Mouse (Mus musculus) MEL (cell line): ENCODE measurements around the gene Col6a4.

Experiments
- BHLHE40 ChIP-seq: IDR thresholded peaks from 2 replicates; pipeline ENCODE4 v1.6.1; 2012; ENCODE audit warnings: low read depth, mild to moderate bottlenecking, inconsistent platforms, low read length, improper control_type of control experiment, borderline replicate concordance
- CTCF ChIP-seq, 3 experiments: IDR thresholded peaks in 2 of 3; conservative IDR thresholded peaks in 1 of 3; 2 replicates each; pipeline ENCODE4 v1.5.1; 2011 to 2012; ENCODE audit warnings: low read length in 3 of 3, low read depth in 2 of 3, mild to moderate bottlenecking in 2 of 3, improper control_type of control experiment in 1 of 3, inconsistent platforms in 1 of 3, mixed read lengths in 1 of 3, moderate library complexity in 1 of 3; ENCODE audit not compliant: control insufficient read depth in 1 of 3, insufficient read depth in 1 of 3, poor library complexity in 1 of 3, severe bottlenecking in 1 of 3
- GABPA ChIP-seq: IDR thresholded peaks from 2 replicates; pipeline ENCODE4 v1.6.1; 2012; ENCODE audit warnings: low read depth, mild to moderate bottlenecking, inconsistent platforms, low read length, improper control_type of control experiment, moderate library complexity
- GATA1 ChIP-seq: IDR thresholded peaks from 2 replicates; pipeline ENCODE4 v1.6.1; 2011; ENCODE audit warnings: low read depth, low read length, improper control_type of control experiment
- NELFE ChIP-seq: IDR thresholded peaks from 2 replicates; pipeline ENCODE4 v1.6.1; 2011; ENCODE audit warnings: low read depth, low read length, improper control_type of control experiment
- POLR2A ChIP-seq, 2 experiments: IDR thresholded peaks; 2 replicates each; pipeline ENCODE4 v1.6.1; 2011 to 2012; ENCODE audit warnings: low read length in 2 of 2, mild to moderate bottlenecking in 2 of 2, control low read depth in 1 of 2, improper control_type of control experiment in 1 of 2, low read depth in 1 of 2, moderate library complexity in 1 of 2; ENCODE audit not compliant: control insufficient read depth in 1 of 2, insufficient read depth in 1 of 2, poor library complexity in 1 of 2
- RAD21 ChIP-seq: IDR thresholded peaks from 2 replicates; pipeline ENCODE4 v1.6.1; 2011; ENCODE audit warnings: mild to moderate bottlenecking, low read depth, low read length, improper control_type of control experiment
- USF1 ChIP-seq: IDR thresholded peaks from 2 replicates; pipeline ENCODE4 v1.6.1; 2014; ENCODE audit warnings: low read depth, mild to moderate bottlenecking, inconsistent platforms, low read length, improper control_type of control experiment, moderate library complexity

GRCm38 (mm10) chr9:106039276-106039675, 57.3 kb downstream of the Col6a4 start:
- TF ChIP-seq CTCF (IDR thresholded peaks at IDR 0.05 in 2 of 3, conservative IDR thresholded peaks at IDR 0.05 in 1 of 3; ENCODE audit: control insufficient read depth in 1 of 3, insufficient read depth in 1 of 3, low read depth in 2 of 3, low read length in 3 of 3, poor library complexity in 1 of 3, severe bottlenecking in 1 of 3) (no peak), USF1 (no peak), BHLHE40 (no peak), POLR2A (IDR thresholded peaks at IDR 0.05; ENCODE audit: control insufficient read depth in 1 of 2, insufficient read depth in 1 of 2, low read depth in 1 of 2, low read length in 2 of 2, poor library complexity in 1 of 2) (no peak), GATA1 (no peak), RAD21 (no peak), NELFE (no peak), GABPA (no peak)
